Mouse (Mus musculus) lung, postnatal 0 days (tissue): ENCODE measurements around the gene Ddx1. TPM values are rescaled to one million over a fixed set of nuclear protein-coding genes. Genes with fewer than 3 reads are reported as not detected.

Experiments used
- ATAC-seq: fragments of 200-750 bp; cut with Nextera tagmentation; 2 replicates; pipeline ENCODE4 v1.8.0; 2017; ENCODE audit warnings: moderate library complexity
- DNase-seq: peaks from one replicate; pipeline ENCODE4 v3.0.0-alpha.2; 2016; ENCODE audit warnings: low spot score
- H3K27ac ChIP-seq: fragments of 300-500 bp; sonication (generic); 2 replicates; pipeline ENCODE4 v1.5.1; 2014; ENCODE audit warnings: antibody characterized with exemption, mild to moderate bottlenecking, low read length, mixed read lengths
- H3K27me3 ChIP-seq: fragments of 300-500 bp; sonication (generic); replicated peaks from 2 replicates; pipeline ENCODE4 v1.6.1; 2014; ENCODE audit warnings: low read length, mixed read lengths; ENCODE audit not compliant: insufficient read depth
- H3K36me3 ChIP-seq: fragments of 300-500 bp; sonication (generic); 2 replicates; pipeline ENCODE4 v1.6.1; 2014; ENCODE audit warnings: low read length, mixed read lengths; ENCODE audit not compliant: insufficient read depth
- H3K4me1 ChIP-seq: fragments of 300-500 bp; sonication (generic); 2 replicates; pipeline ENCODE4 v1.6.1; 2014; ENCODE audit warnings: antibody characterized with exemption, low read depth, low read length, mixed read lengths; ENCODE audit not compliant: insufficient read depth
- H3K4me2 ChIP-seq: fragments of 300-500 bp; sonication (generic); replicated peaks from 2 replicates; pipeline ENCODE4 v1.6.1; 2014; ENCODE audit warnings: low read depth, mild to moderate bottlenecking, low read length, moderate library complexity, mixed read lengths
- H3K4me3 ChIP-seq: fragments of 300-500 bp; sonication (generic); 2 replicates; pipeline ENCODE4 v1.5.1; 2014; ENCODE audit warnings: low read depth, low read length
- H3K9ac ChIP-seq: fragments of 300-500 bp; sonication (generic); replicated peaks from 2 replicates; pipeline ENCODE4 v1.6.1; 2014; ENCODE audit warnings: low read depth, mild to moderate bottlenecking
- H3K9me3 ChIP-seq: fragments of 300-500 bp; sonication (generic); 2 replicates; pipeline ENCODE4 v1.6.1; 2016; ENCODE audit warnings: low read length, mixed read lengths
- CTCF ChIP-seq: IDR thresholded peaks from 2 replicates; pipeline ENCODE4 v1.5.1; 2016; ENCODE audit warnings: antibody characterized with exemption, mild to moderate bottlenecking
- EP300 ChIP-seq: IDR thresholded peaks from 2 replicates; pipeline ENCODE4 v1.6.1; 2016; ENCODE audit warnings: antibody characterized with exemption, mild to moderate bottlenecking, control low read depth
- WGBS: fragments of 180-500 bp; shearing (Covaris S2); extraction: QIAGEN DNeasy Blood & Tissue Kit; methylation state at CpG from one replicate; pipeline ENCODE4 v1.1.7; 2014; 5-methylcytosine and 5-hydroxymethylcytosine counted together
- polyA plus RNA-seq: library from polyadenylated mRNA; unstranded; fragments of >200 nt; fragmentation: Nextera tagmentation; extraction: Ambion mirVana; gene quantifications from 2 replicates; pipeline ENCODE4 v1.2.1, GENCODE M21; 2015

The Ddx1 gene
- 53.4 and 55.2 TPM in 2 replicates for polyA plus RNA-seq

GRCm38 (mm10) chr12:13248691-13249572 lies at the start of gene Ddx1:
TSS of gene Ddx1 (minus strand) at chr12:13249213.
- H3K4me2 ChIP-seq: peak within 1 kb of the TSS; percentile 69
- peak within 1 kb of the TSS; percentile 84 for H3K27ac ChIP-seq
- no peaks in the 10 kb centered on the region for H3K27me3 ChIP-seq
- TF ChIP-seq CTCF (no peak), EP300 (no peak)
- WGBS: 3% methylated on average over 52 of the region's 59 CpGs
- no peaks in the 10 kb centered on the region for H3K4me1 ChIP-seq
- DNase-seq: peak; percentile 82
- H3K36me3 ChIP-seq: no peaks in the 10 kb centered on the region
- H3K9ac ChIP-seq: peak within 1 kb of the TSS; percentile 82
- peak within 1 kb of the TSS; percentile 70 for H3K4me3 ChIP-seq
- no peaks in the 10 kb centered on the region for H3K9me3 ChIP-seq
- peak; percentile 97 for ATAC-seq

DNA sequence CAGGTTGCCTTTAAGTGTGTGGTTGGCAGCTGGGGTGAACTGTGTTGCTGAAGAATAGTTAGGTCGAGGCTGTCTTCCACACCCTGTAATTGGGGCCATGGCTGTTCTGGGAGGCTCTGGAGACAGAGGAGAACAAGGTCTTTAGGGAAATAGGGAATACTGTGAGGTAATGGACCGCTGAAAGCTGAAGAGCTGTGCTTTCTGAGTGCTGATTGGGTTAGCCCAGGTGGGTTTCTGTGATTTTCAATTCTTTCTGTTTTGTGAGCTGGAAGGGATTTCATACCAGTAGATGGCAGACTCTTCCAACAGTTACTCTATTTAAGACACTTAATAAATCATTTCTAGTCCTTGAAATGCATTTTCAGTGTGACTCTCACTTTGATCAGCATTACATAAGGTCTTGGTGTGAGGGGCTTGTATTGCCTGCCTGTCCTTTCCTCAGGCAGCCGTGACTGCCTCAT lies 44.4 kb upstream of the Ddx1 start:
- no peak overlapping the region for H3K9ac ChIP-seq
- DNase-seq: peak; percentile 44
- ATAC-seq: no peak
- H3K4me3 ChIP-seq: no peak overlapping the region
- H3K4me2 ChIP-seq: no peak overlapping the region
- H3K4me1 ChIP-seq: no peaks in the 10 kb centered on the region
- H3K27ac ChIP-seq: no peak overlapping the region
- H3K27me3 ChIP-seq: no peaks in the 10 kb centered on the region
- H3K36me3 ChIP-seq: no peaks in the 10 kb centered on the region; the same call in 1 of the 2 replicates
- TF ChIP-seq EP300: no peak
- TF ChIP-seq CTCF: peak; percentile 45
- 57% methylated on average over 3 of the region's 3 CpGs for WGBS
- H3K9me3 ChIP-seq: no peaks in the 10 kb centered on the region

DNA sequence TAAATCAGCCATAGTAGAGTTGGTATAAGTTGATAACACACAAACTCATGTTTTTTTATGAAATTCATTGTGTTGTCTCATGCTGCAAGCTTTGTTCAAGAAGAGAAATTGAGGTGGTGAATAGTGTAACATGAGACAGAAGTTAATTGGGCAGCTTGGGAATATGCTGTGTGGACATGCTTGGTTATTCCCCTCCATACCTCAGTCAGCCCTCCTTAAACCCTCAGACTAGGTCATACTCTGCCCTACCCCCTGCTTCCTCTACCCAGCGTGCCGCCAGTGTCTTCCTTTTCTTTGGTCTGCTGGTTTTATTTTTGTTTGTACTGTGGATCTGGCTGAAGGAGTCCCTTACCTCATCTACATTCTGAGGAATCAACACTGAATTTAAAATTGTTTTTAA lies 42.4 kb upstream of the Ddx1 start:
- H3K27ac ChIP-seq: no peak overlapping the region
- no peak overlapping the region for H3K9ac ChIP-seq
- no peaks in the 10 kb centered on the region; the same call in 1 of the 2 replicates for H3K36me3 ChIP-seq
- no peaks in the 10 kb centered on the region for H3K4me1 ChIP-seq
- H3K9me3 ChIP-seq: no peaks in the 10 kb centered on the region
- ATAC-seq (no peak), DNase-seq (no peak)
- WGBS: 90% methylated on average over 2 of the region's 2 CpGs
- no peaks in the 10 kb centered on the region for H3K27me3 ChIP-seq
- no peak for TF ChIP-seq CTCF
- no peak overlapping the region for H3K4me2 ChIP-seq
- H3K4me3 ChIP-seq: no peak overlapping the region

DNA sequence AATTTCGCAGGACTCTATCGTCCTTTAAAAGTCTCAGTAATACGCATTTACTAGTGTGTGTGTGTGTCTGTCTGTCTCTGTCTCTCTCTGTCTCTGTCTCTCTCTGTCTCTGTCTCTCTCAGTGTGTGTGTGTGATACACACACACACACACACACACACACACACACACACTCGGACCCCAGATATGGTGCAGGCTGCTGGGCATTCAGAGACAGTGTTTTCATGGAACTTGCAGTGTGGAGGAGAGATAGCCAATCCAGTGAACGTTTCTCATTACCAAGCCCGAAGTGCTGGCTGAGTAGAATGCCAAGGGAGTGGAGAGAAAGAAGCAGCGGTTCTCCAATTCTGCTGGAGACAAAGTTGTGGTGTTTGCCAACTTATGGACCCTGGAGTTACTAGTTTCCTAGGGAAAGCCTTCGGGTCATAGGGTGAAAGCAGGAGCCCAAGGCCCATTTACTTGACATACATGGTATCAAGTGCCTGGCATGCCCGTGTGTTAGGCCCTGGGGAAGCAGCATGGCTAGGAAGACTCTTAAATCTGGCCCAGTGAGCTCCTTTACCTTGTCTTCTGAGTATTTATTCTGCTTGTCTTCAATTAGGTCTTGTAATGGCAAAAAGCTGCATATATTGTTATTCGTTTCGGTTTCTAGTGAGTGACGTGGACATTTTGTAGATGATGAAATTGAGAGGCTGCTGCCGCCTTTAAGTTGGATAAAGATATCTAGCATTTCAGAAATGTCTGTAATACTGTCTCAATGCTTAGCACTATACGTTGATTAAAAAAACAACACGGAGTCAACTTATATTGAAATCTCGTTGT lies 20.8 kb upstream of the Ddx1 start:
- H3K27ac ChIP-seq: no peak overlapping the region
- WGBS: 42% methylated on average over 16 of the region's 16 CpGs
- H3K4me1 ChIP-seq: peaks cover 4% of the 10 kb centered on the region; the same call in 1 of the 2 replicates
- no peaks in the 10 kb centered on the region for H3K36me3 ChIP-seq
- H3K4me2 ChIP-seq: peak overlapping the region; percentile 75
- DNase-seq (no peak), ATAC-seq (0 out of 2 replicates have a peak, but pooled peaks have one; percentile 5)
- no peak for TF ChIP-seq CTCF
- no peak for TF ChIP-seq EP300
- H3K9me3 ChIP-seq: no peaks in the 10 kb centered on the region
- peak overlapping the region; percentile 93 for H3K4me3 ChIP-seq
- H3K27me3 ChIP-seq: no peaks in the 10 kb centered on the region
- peak overlapping the region; percentile 73 for H3K9ac ChIP-seq

DNA sequence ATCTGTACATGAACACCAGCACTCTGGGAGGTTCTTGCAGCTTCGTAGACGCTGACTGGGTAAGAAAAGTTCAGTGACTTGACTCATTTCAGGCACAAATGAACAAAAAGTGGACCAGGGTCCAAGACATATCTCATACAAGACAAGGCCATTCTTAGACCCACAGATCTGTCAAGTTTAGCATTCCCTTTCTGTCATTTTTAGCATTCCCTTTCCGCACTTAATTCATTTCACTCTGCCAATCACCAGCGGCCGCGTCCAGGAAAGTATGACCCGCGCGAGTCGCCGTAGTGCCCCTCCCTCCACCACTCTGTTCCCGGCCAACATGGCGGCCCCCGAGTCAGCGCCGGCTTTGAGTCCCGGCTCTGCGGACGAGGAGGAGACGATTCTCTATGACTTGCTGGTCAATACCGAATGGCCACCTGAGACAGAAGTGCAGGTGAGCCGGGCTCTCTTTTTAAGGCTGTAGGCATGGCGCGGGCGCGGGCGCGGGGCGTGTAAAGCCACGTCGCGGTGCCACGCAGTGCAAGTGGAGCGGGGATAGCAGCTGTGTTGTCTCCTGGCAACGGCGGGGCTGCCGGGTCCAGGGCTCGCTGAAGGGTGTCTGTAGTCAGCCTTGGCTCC lies 19.9 kb upstream of the Ddx1 start, which contains the start of gene Nbas:
TSS of gene Nbas (plus strand) at position 308 of the 624 bp plus-strand sequence.
- no peaks in the 10 kb centered on the region for H3K36me3 ChIP-seq
- peak; percentile 82 for DNase-seq
- H3K4me3 ChIP-seq: peak within 1 kb of the TSS; percentile 93
- H3K9ac ChIP-seq: peak within 1 kb of the TSS; percentile 73
- H3K4me1 ChIP-seq: peaks cover 4% of the 10 kb centered on the region; the same call in 1 of the 2 replicates
- no peaks in the 10 kb centered on the region for H3K27me3 ChIP-seq
- peak; percentile 97 for ATAC-seq
- TF ChIP-seq EP300 (peak; percentile 46; the same call in 1 of the 2 replicates), CTCF (no peak)
- no peak within 1 kb of the TSS for H3K27ac ChIP-seq
- peak within 1 kb of the TSS; percentile 75 for H3K4me2 ChIP-seq
- no peaks in the 10 kb centered on the region for H3K9me3 ChIP-seq
- 2% methylated on average over 38 of the region's 38 CpGs for WGBS
